ENCODE assay signal across 8 mouse cellular contexts in the genomic region with DNA sequence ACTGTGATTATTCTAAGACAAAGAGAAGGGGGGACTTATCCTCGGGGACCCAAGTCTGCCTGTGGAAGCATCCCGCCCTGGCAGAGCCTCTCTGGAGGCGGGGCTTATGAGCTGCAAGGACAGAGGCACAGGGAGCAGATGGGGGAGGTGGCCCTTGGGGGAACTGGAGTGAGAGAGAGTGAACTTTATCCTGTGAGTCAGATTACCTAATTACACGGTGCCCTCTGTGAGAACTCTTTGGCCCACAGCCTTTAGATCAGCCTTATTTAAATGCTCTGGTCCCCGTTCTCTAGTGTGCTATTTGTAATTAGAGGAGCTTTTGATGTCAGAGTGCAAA.
DNase-seq lines count a peak whose midpoint lies in the region; ATAC-seq lines count a peak whose summit lies in the region.

No protein-coding gene starts in this region.

- DNase-seq in forebrain, embryonic 11.5 days (ENCODE audit: low spot score) = peak; percentile 63
- DNase-seq in ZHBTc4 (ENCODE audit: low read depth, low spot score) = peak; percentile 13
- DNase-seq in liver, embryonic 13.5 days = no peak
- DNase-seq in cerebellum, postnatal 36 days = no peak
- no peak for DNase-seq in spleen, postnatal 36 days (ENCODE audit: low spot score in 2 of 2)
- no peak for DNase-seq in cerebellum, postnatal 25 days

- no peaks in the 10 kb centered on the region for H3K27me3 ChIP-seq in forebrain, embryonic 11.5 days (ENCODE audit: control insufficient read depth, insufficient read depth, low read length)
- no peaks in the 10 kb centered on the region for H3K27me3 ChIP-seq in forebrain, embryonic 15.5 days
- no peaks in the 10 kb centered on the region for H3K27me3 ChIP-seq in intestine, embryonic 15.5 days (replicated peaks)
- no peaks in the 10 kb centered on the region for H3K27me3 ChIP-seq in liver, embryonic 13.5 days

- 6% methylated on average over 5 of the region's 5 CpGs for WGBS in forebrain, embryonic 11.5 days
- WGBS in forebrain, embryonic 15.5 days = 4% methylated on average over 5 of the region's 5 CpGs
- 13% methylated on average over 5 of the region's 5 CpGs for WGBS in intestine, embryonic 15.5 days
- WGBS in liver, embryonic 13.5 days (ENCODE audit: insufficient replicate concordance) = 18% methylated on average over 5 of the region's 5 CpGs

- H3K4me2 ChIP-seq in forebrain, embryonic 11.5 days (ENCODE audit: low read depth, low read length, severe bottlenecking) = no peak overlapping the region
- H3K4me2 ChIP-seq in forebrain, embryonic 15.5 days (replicated peaks) = no peak overlapping the region
- H3K4me2 ChIP-seq in intestine, embryonic 15.5 days (replicated peaks) = peak overlapping the region; percentile 28
- H3K4me2 ChIP-seq in liver, embryonic 13.5 days = no peak overlapping the region

- no peaks in the 10 kb centered on the region for H3K9me3 ChIP-seq in forebrain, embryonic 11.5 days (ENCODE audit: control insufficient read depth, low read length)
- no peaks in the 10 kb centered on the region for H3K9me3 ChIP-seq in forebrain, embryonic 15.5 days
- no peaks in the 10 kb centered on the region for H3K9me3 ChIP-seq in intestine, embryonic 15.5 days
- H3K9me3 ChIP-seq in liver, embryonic 13.5 days (replicated peaks) = no peaks in the 10 kb centered on the region

- no peak overlapping the region for H3K9ac ChIP-seq in forebrain, embryonic 11.5 days (ENCODE audit: low read length)
- H3K9ac ChIP-seq in forebrain, embryonic 15.5 days (replicated peaks) = no peak overlapping the region
- H3K9ac ChIP-seq in intestine, embryonic 15.5 days = no peak overlapping the region
- H3K9ac ChIP-seq in liver, embryonic 13.5 days = no peak overlapping the region

- H3K36me3 ChIP-seq in forebrain, embryonic 11.5 days (ENCODE audit: control insufficient read depth, insufficient read depth, low read length) = no peaks in the 10 kb centered on the region
- H3K36me3 ChIP-seq in forebrain, embryonic 15.5 days = no peaks in the 10 kb centered on the region
- no peaks in the 10 kb centered on the region for H3K36me3 ChIP-seq in intestine, embryonic 15.5 days
- no peaks in the 10 kb centered on the region for H3K36me3 ChIP-seq in liver, embryonic 13.5 days

- peaks cover 2% of the 10 kb centered on the region; the same call in 1 of the 2 replicates for H3K4me1 ChIP-seq in forebrain, embryonic 11.5 days (replicated peaks; ENCODE audit: control insufficient read depth, insufficient read depth, low read length)
- H3K4me1 ChIP-seq in forebrain, embryonic 15.5 days = 0 out of 2 replicates have a peak, but pooled peaks cover 9% of the 10 kb centered on the region
- 0 out of 2 replicates have a peak, but pooled peaks cover 11% of the 10 kb centered on the region for H3K4me1 ChIP-seq in intestine, embryonic 15.5 days (replicated peaks)
- peaks cover 5% of the 10 kb centered on the region; the same call in 1 of the 2 replicates for H3K4me1 ChIP-seq in liver, embryonic 13.5 days (replicated peaks)

- no peak for ATAC-seq in forebrain, embryonic 11.5 days (replicated peaks; ENCODE audit: low FRiP score)
- no peak for ATAC-seq in forebrain, embryonic 15.5 days (replicated peaks)
- ATAC-seq in intestine, embryonic 15.5 days = peak; percentile 92
- peak; percentile 67 for ATAC-seq in liver, embryonic 13.5 days (ENCODE audit: low read depth)

- no peak overlapping the region for H3K4me3 ChIP-seq in forebrain, embryonic 11.5 days (ENCODE audit: low read depth, low read length)
- no peak overlapping the region for H3K4me3 ChIP-seq in forebrain, embryonic 15.5 days
- no peak overlapping the region for H3K4me3 ChIP-seq in intestine, embryonic 15.5 days (replicated peaks)
- no peak overlapping the region for H3K4me3 ChIP-seq in liver, embryonic 13.5 days (replicated peaks)

- H3K27ac ChIP-seq in forebrain, embryonic 11.5 days (ENCODE audit: low read depth, low read length) = no peak overlapping the region
- no peak overlapping the region for H3K27ac ChIP-seq in forebrain, embryonic 15.5 days (replicated peaks)
- peak overlapping the region; percentile 81 for H3K27ac ChIP-seq in intestine, embryonic 15.5 days
- no peak overlapping the region for H3K27ac ChIP-seq in liver, embryonic 13.5 days

Comparison
In these comparisons a context has a peak if more than half of its experiments do, and no peak if none do; other contexts are left out.
1. ATAC-seq: peak in intestine, embryonic 15.5 days (single experiment) and liver, embryonic 13.5 days (single experiment); none in forebrain, embryonic 11.5 days (single experiment) and forebrain, embryonic 15.5 days (single experiment).
2. DNase-seq: peak in forebrain, embryonic 11.5 days (single experiment) and ZHBTc4 (single experiment); none in liver, embryonic 13.5 days (single experiment), cerebellum, postnatal 36 days (0 of 2), spleen, postnatal 36 days (0 of 2) and cerebellum, postnatal 25 days (0 of 2).